Mouse (Mus musculus): ENCODE results near the gene Iars. TPM values are rescaled to one million over a fixed set of nuclear protein-coding genes. Genes with fewer than 3 reads are reported as not detected.

The Iars gene
- polyA plus RNA-seq, 1 experiment from 2014 or later = 101 TPM

- Histone ChIP-seq H3K27ac (ENCODE audit: low read depth) (no peak overlapping the region), H3K4me1 (replicated peaks; ENCODE audit: control insufficient read depth, insufficient read depth, low read length) (no peaks in the 10 kb centered on the region), H3K4me2 (ENCODE audit: low read length) (no peak overlapping the region), H3K9me3 (ENCODE audit: control insufficient read depth, low read length) (no peaks in the 10 kb centered on the region), H3K27me3 (replicated peaks; ENCODE audit: control insufficient read depth, insufficient read depth, low read length) (no peaks in the 10 kb centered on the region), H3K36me3 (ENCODE audit: control insufficient read depth, insufficient read depth, low read length) (peaks cover 95% of the 10 kb centered on the region), H3K4me3 (ENCODE audit: low read depth, low read length) (no peak overlapping the region), H3K9ac (ENCODE audit: low read length) (no peak overlapping the region)
- 94% methylated on average over 3 of the region's 3 CpGs for WGBS
- no peak for DNase-seq (ENCODE audit: low spot score)
- no peak for ATAC-seq (replicated peaks; ENCODE audit: low FRiP score, low TSS enrichment, low read depth)
Observed at GRCm38 (mm10) chr13:49706032-49706690, 24.3 kb downstream of the Iars start.

- 90% methylated on average over 8 of the region's 8 CpGs for WGBS
- H3K4me2 ChIP-seq (ENCODE audit: low read length) = no peak overlapping the region
- H3K27ac ChIP-seq (ENCODE audit: low read depth) = no peak overlapping the region
- H3K27me3 ChIP-seq (replicated peaks; ENCODE audit: control insufficient read depth, insufficient read depth, low read length) = no peaks in the 10 kb centered on the region
- no peak for ATAC-seq (replicated peaks; ENCODE audit: low FRiP score, low TSS enrichment, low read depth)
- peaks cover 98% of the 10 kb centered on the region for H3K36me3 ChIP-seq (ENCODE audit: control insufficient read depth, insufficient read depth, low read length)
- no peak overlapping the region for H3K4me3 ChIP-seq (ENCODE audit: low read depth, low read length)
- H3K9ac ChIP-seq (ENCODE audit: low read length) = no peak overlapping the region
- H3K9me3 ChIP-seq (ENCODE audit: control insufficient read depth, low read length) = no peaks in the 10 kb centered on the region
- H3K4me1 ChIP-seq (replicated peaks; ENCODE audit: control insufficient read depth, insufficient read depth, low read length) = no peaks in the 10 kb centered on the region
- no peak for DNase-seq (ENCODE audit: low spot score)
Observed at GRCm38 (mm10) chr13:49708311-49708710, 26.4 kb downstream of the Iars start.

GRCm38 (mm10) chr13:49712047-49712721 is 30.3 kb downstream of the Iars start:
- Histone ChIP-seq H3K4me2 (ENCODE audit: low read length) (no peak overlapping the region), H3K9me3 (ENCODE audit: control insufficient read depth, low read length) (no peaks in the 10 kb centered on the region), H3K27me3 (replicated peaks; ENCODE audit: control insufficient read depth, insufficient read depth, low read length) (no peaks in the 10 kb centered on the region), H3K4me3 (ENCODE audit: low read depth, low read length) (no peak overlapping the region), H3K36me3 (ENCODE audit: control insufficient read depth, insufficient read depth, low read length) (peaks cover 96% of the 10 kb centered on the region), H3K4me1 (replicated peaks; ENCODE audit: control insufficient read depth, insufficient read depth, low read length) (no peaks in the 10 kb centered on the region), H3K27ac (ENCODE audit: low read depth) (no peak overlapping the region), H3K9ac (ENCODE audit: low read length) (no peak overlapping the region)
- DNase-seq (ENCODE audit: low spot score) (no peak), ATAC-seq (replicated peaks; ENCODE audit: low FRiP score, low TSS enrichment, low read depth) (no peak)
- WGBS = 87% methylated on average over 12 of the region's 12 CpGs

- Histone ChIP-seq H3K27me3 (replicated peaks; ENCODE audit: control insufficient read depth, insufficient read depth, low read length) (no peaks in the 10 kb centered on the region), H3K4me2 (ENCODE audit: low read length) (no peak overlapping the region), H3K27ac (ENCODE audit: low read depth) (no peak overlapping the region), H3K9me3 (ENCODE audit: control insufficient read depth, low read length) (no peaks in the 10 kb centered on the region), H3K4me1 (replicated peaks; ENCODE audit: control insufficient read depth, insufficient read depth, low read length) (no peaks in the 10 kb centered on the region), H3K4me3 (ENCODE audit: low read depth, low read length) (no peak overlapping the region), H3K9ac (ENCODE audit: low read length) (no peak overlapping the region), H3K36me3 (ENCODE audit: control insufficient read depth, insufficient read depth, low read length) (peaks cover 99% of the 10 kb centered on the region)
- DNase-seq (ENCODE audit: low spot score) = no peak
- no peak for ATAC-seq (replicated peaks; ENCODE audit: low FRiP score, low TSS enrichment, low read depth)
- WGBS = 86% methylated on average over 3 of the region's 3 CpGs
Observed at GRCm38 (mm10) chr13:49719310-49719709, 37.4 kb downstream of the Iars start.

GRCm38 (mm10) chr13:49736430-49736829 is 54.5 kb downstream of the Iars start:
- WGBS = 89% methylated on average over 2 of the region's 2 CpGs
- no peak for ATAC-seq (replicated peaks; ENCODE audit: low FRiP score, low TSS enrichment, low read depth)
- DNase-seq (ENCODE audit: low spot score) = no peak
- H3K4me2 ChIP-seq (ENCODE audit: low read length) = no peak overlapping the region
- H3K9ac ChIP-seq (ENCODE audit: low read length) = no peak overlapping the region
- no peak overlapping the region for H3K27ac ChIP-seq (ENCODE audit: low read depth)
- no peak overlapping the region for H3K4me3 ChIP-seq (ENCODE audit: low read depth, low read length)
- no peaks in the 10 kb centered on the region for H3K4me1 ChIP-seq (replicated peaks; ENCODE audit: control insufficient read depth, insufficient read depth, low read length)
- H3K27me3 ChIP-seq (replicated peaks; ENCODE audit: control insufficient read depth, insufficient read depth, low read length) = no peaks in the 10 kb centered on the region
- H3K36me3 ChIP-seq (ENCODE audit: control insufficient read depth, insufficient read depth, low read length) = peaks cover 44% of the 10 kb centered on the region
- no peaks in the 10 kb centered on the region for H3K9me3 ChIP-seq (ENCODE audit: control insufficient read depth, low read length)

- Histone ChIP-seq H3K9ac (ENCODE audit: low read length) (no peak overlapping the region), H3K27me3 (replicated peaks; ENCODE audit: control insufficient read depth, insufficient read depth, low read length) (no peaks in the 10 kb centered on the region), H3K4me2 (ENCODE audit: low read length) (no peak overlapping the region), H3K27ac (ENCODE audit: low read depth) (no peak overlapping the region), H3K36me3 (ENCODE audit: control insufficient read depth, insufficient read depth, low read length) (peaks cover 28% of the 10 kb centered on the region), H3K4me3 (ENCODE audit: low read depth, low read length) (no peak overlapping the region), H3K4me1 (replicated peaks; ENCODE audit: control insufficient read depth, insufficient read depth, low read length) (no peaks in the 10 kb centered on the region), H3K9me3 (ENCODE audit: control insufficient read depth, low read length) (no peaks in the 10 kb centered on the region)
- ATAC-seq (replicated peaks; ENCODE audit: low FRiP score, low TSS enrichment, low read depth) = no peak
- DNase-seq (ENCODE audit: low spot score) = no peak
- 95% methylated on average over 2 of the region's 2 CpGs for whole genome bisulfite sequencing
Observed at GRCm38 (mm10) chr13:49738011-49738410, 56.1 kb downstream of the Iars start.

- Histone ChIP-seq H3K27ac (ENCODE audit: low read depth) (no peak overlapping the region), H3K9ac (ENCODE audit: low read length) (no peak overlapping the region), H3K4me3 (ENCODE audit: low read depth, low read length) (no peak overlapping the region), H3K9me3 (ENCODE audit: control insufficient read depth, low read length) (no peaks in the 10 kb centered on the region), H3K27me3 (replicated peaks; ENCODE audit: control insufficient read depth, insufficient read depth, low read length) (no peaks in the 10 kb centered on the region), H3K4me2 (ENCODE audit: low read length) (no peak overlapping the region), H3K4me1 (replicated peaks; ENCODE audit: control insufficient read depth, insufficient read depth, low read length) (no peaks in the 10 kb centered on the region), H3K36me3 (ENCODE audit: control insufficient read depth, insufficient read depth, low read length) (no peaks in the 10 kb centered on the region; the same call in 1 of the 2 replicates)
- no peak for DNase-seq (ENCODE audit: low spot score)
- 90% methylated on average over 16 of the region's 16 CpGs for WGBS
- no peak for ATAC-seq (replicated peaks; ENCODE audit: low FRiP score, low TSS enrichment, low read depth)
Observed at GRCm38 (mm10) chr13:49741285-49742040, 59.6 kb downstream of the Iars start.

- Histone ChIP-seq H3K4me3 (ENCODE audit: low read depth, low read length) (no peak overlapping the region), H3K27me3 (replicated peaks; ENCODE audit: control insufficient read depth, insufficient read depth, low read length) (no peaks in the 10 kb centered on the region), H3K4me2 (ENCODE audit: low read length) (no peak overlapping the region), H3K36me3 (ENCODE audit: control insufficient read depth, insufficient read depth, low read length) (no peaks in the 10 kb centered on the region), H3K27ac (ENCODE audit: low read depth) (no peak overlapping the region), H3K9me3 (ENCODE audit: control insufficient read depth, low read length) (no peaks in the 10 kb centered on the region), H3K4me1 (replicated peaks; ENCODE audit: control insufficient read depth, insufficient read depth, low read length) (no peaks in the 10 kb centered on the region), H3K9ac (ENCODE audit: low read length) (no peak overlapping the region)
- 88% methylated on average over 9 of the region's 9 CpGs for WGBS
- DNase-seq (ENCODE audit: low spot score) (no peak), ATAC-seq (replicated peaks; ENCODE audit: low FRiP score, low TSS enrichment, low read depth) (no peak)
Observed at GRCm38 (mm10) chr13:49756591-49756990, 74.7 kb downstream of the Iars start.

All from intestine, embryonic 14.5 days (tissue).